Mouse (Mus musculus) left cerebral cortex, postnatal 25 days (tissue): ENCODE data around the gene Gcc2. TPM values are rescaled to one million over a fixed set of nuclear protein-coding genes. Genes with fewer than 3 reads are reported as not detected.
"Not testable (repeated sequence)": the region's sequence is repeated elsewhere in the genome, so short reads cannot be mapped to it uniquely, and the experiment has no call there.

Experiments used
- DNase-seq, 2 experiments: peaks; one replicate each; pipeline ENCODE4 v3.0.0; 2022; ENCODE audit warnings: low spot score in 2 of 2, mixed read lengths in 1 of 2
- intact Hi-C: fragments of 180-260 bp; cut with DNase I; formaldehyde crosslinking; loops from one replicate; pipeline ENCODE4 v1.15.1; 2025
- total RNA-seq, 2 experiments: library from RNA; stranded (reverse); gene quantifications; 2 replicates each; pipeline ENCODE4 v1.2.3; 2021

The Gcc2 gene
- total RNA-seq: 10 to 100 TPM; 84.9 to 98.4 TPM

DNA sequence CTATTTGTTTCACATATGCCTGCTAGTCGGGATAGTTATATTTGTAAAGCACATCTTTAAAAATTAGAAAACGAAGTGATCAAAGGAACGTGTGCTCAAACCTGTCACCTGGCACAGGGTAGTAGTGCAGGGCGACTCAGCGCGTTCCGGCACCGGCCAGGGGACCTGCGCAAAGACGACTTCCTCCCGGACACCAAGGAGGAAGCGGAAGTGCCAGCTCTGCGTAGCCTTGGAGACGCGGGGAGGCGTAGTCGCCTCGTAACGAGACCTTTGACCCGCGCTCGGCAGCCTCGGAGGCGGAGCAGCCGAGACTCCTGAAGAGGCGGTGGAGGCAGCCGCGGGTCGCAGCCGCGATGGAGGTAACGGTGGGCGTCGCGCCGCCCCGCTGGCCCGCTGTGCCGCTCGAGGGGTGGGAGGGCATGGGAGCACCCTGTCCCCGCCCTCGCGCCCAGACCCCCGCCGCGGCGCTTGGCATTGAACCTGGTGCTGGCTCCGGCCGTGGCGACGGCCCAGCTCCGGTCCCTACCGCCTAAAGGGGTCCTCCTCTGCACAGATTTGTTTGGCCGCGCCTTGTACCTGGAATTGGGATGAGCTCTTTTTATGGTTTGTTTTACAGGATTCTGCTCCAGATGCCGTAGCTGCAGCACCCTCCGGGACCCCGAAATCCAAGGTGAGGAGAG lies at the start of gene Gcc2:
Gene Gcc2 (plus strand): TSS at position 285 of the 680 bp plus-strand sequence.
- intact Hi-C loops: loop anchor here (10.0 kb wide), 1 partner anchor 511 kb away; no protein-coding TSS in a partner anchor
- peak; percentile 92 to 95 for DNase-seq

- intact Hi-C loops: no loop called here
These were observed 49.3 kb upstream of the Gcc2 start for GRCm38 (mm10) chr10:58205986-58206385.

DNA sequence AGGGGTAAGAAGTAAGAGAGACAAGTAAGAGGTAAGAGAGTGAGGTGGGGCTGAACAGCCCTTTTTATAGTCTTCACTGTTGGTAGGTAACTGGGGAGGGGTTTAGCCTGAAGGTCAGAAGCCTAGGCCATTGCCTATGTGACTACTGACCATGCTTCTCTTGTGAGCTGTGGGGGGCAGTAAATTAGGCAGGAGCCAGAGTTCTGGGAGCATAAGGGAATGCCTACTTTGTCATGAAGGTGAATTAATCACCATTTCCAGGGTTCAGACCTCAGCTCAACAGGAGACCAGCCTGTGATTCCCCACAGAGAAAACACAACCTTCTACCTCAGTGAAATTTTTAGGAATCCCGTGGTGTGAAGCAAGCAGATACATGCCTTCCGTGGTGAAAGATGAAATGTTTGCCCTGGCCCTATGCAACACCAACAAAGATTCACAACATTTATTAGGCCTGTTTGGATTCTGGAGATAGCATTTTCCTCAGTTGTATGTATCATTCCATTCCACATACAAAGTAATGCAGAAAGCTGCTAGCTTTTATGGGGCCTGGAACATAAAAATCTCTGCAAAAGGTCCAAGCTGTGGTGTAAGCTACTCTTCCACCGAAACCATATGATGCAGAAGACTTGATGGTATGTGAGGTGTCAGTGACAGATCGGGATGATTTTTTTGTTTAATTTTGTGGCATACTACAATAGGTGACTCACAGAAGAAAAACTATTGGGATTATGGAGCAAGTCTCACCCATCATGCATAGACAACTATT lies 48.5 kb upstream of the Gcc2 start:
- DNase-seq: no peak
- intact Hi-C loops: no loop called here

More at GRCm38 (mm10) chr10:58205986-58206385, 49.3 kb upstream of the Gcc2 start:
- no peak for DNase-seq

GRCm38 (mm10) chr10:58209710-58210467 lies 45.4 kb upstream of the Gcc2 start:
- no peak for DNase-seq
- intact Hi-C loops: no loop called here

GRCm38 (mm10) chr10:58210514-58210913 lies 44.8 kb upstream of the Gcc2 start:
- no peak for DNase-seq

GRCm38 (mm10) chr10:58211213-58211612 lies 44.1 kb upstream of the Gcc2 start:
- intact Hi-C loops: no loop called here
- DNase-seq: no peak

More at GRCm38 (mm10) chr10:58210514-58210913, 44.8 kb upstream of the Gcc2 start:
- intact Hi-C loops: no loop called here

- no peak for DNase-seq
- intact Hi-C loops: no loop called here
These were observed 43.1 kb upstream of the Gcc2 start for GRCm38 (mm10) chr10:58212230-58212629.

DNA sequence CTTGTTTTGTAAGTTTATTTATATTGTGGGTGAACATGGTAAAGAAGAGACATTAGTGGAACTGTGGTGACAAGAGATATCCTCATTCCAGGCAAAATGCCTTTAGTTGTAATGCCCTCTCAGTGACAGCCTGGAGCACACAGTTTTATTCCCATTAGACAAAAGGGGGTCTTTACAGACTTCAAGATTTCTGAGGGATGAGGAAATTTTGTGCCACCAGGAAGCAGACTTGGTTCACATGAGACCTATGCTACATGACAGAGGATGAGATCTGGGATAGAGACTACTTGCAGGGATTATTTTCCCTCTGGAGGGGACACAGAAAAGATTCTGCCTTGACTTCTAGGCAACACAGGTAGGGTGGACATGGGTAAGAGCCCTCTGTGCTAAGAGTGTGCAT lies 40.8 kb upstream of the Gcc2 start:
- no peak for DNase-seq
- intact Hi-C loops: no loop called here

GRCm38 (mm10) chr10:58214934-58215333 lies 40.4 kb upstream of the Gcc2 start:
- DNase-seq: no peak
- intact Hi-C loops: no loop called here

DNA sequence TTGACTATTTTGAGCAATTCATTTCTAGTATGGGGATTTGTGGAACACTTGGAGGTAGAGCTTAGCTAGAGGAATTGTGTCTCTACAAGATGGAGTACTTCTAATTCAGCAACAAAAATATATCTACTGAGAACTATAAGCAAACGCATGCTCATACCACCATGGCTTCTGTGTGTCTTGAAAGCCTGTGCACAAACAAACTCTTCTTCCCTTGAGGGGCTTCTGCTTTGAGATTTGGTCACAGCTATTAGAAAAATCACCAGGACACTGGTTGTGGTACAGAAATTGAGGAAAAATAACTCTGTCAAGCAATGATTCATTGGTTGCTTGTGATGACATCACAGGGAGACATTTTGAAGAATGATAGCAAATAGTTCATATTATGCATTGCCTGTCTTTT lies 39.9 kb upstream of the Gcc2 start:
- intact Hi-C loops: no loop called here
- DNase-seq: no peak

DNA sequence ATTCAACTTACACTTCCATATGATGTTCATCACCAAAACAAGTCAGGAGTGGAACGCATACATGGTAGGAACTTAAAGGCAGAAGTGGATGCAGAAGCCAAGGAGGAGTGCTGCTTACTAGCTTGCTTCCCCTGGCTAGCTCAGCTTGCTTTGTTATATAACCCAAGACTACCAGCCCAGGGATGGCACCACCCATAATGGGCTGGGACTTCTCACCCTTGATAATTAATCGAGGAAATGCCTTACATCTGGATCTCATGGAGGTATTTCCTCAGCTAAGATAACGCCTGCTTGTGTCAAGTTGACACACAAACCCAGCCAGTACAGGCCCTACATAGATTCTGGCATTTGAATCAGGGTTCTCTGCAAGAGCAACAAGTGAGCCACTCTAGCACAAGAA lies 37.9 kb upstream of the Gcc2 start:
- intact Hi-C loops: no loop called here
- DNase-seq: no peak

DNA sequence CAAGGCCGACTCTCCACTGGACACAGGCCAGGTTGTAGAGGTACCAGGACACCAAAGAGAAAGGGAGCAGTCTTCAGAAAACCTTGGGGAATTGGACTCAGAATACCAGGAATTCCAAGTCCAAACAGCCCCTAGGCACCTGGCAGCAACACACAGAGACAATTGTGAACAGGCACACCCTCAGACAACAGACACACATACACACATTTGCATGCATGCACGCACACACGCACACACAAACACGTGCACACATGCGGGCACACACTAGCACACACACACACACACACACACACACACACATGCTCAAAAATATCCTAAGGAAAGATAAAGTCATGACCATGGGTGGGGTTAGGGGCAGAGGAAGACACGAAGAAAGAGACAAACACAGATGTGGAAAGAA lies 34.6 kb upstream of the Gcc2 start:
- no peak for DNase-seq

GRCm38 (mm10) chr10:58221571-58221970 lies 33.7 kb upstream of the Gcc2 start:
- intact Hi-C loops: not testable (repeated sequence)
- DNase-seq: peak in 1 of 2 experiments; percentile 47

More for the DNA sequence above, 34.6 kb upstream of the Gcc2 start:
- intact Hi-C loops: no loop called here

GRCm38 (mm10) chr10:58223161-58223560 lies 32.1 kb upstream of the Gcc2 start:
- DNase-seq: not testable (repeated sequence)

GRCm38 (mm10) chr10:58223972-58224805 lies 31.1 kb upstream of the Gcc2 start:
- peak; percentile 58 to 65 for DNase-seq
- intact Hi-C loops: not testable (repeated sequence)

More at GRCm38 (mm10) chr10:58223161-58223560, 32.1 kb upstream of the Gcc2 start:
- intact Hi-C loops: not testable (repeated sequence)

DNA sequence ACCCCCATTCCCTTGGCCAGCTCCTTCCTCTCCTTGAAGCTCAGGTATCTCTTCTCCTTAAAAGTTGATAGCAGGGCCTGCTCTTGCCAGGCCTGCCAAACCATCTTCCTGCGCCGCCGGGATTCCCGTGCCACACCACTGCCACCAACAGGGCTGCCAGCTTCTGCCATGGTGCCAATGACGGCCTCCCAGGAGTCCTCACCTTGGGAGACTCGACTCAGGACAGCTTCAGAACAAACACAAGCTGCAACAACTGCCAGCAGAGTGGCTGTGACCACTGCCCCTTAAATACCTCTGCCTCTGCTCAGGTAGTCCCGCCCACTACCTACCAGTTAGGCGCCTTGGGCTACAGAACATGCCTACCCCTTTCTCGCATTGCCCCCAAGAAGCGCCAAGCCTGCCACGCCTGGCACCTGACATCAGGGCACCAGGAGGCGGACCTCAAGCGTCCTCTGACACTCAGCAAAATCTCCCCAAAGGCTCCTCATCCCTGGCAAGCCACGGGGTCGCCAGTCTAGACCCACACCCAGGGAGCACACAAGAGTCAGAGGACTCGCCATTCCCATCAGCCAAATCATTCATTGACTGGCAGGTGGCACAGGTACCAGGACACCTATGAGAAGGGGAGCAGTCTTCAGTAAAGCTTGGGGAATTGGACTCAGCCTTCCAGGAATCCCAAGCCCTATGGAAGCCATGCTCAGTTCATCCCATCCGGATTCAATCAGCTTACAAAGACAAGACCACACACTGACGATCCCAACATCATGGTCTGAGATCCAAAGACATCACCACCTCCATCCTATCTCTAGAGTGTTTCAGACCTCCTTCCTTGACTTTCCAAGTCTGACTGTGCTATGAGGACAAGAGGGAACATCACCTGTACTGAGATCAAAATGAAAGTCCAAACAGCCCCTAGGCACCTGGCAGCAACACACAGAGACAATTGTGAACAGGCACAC lies 30.2 kb upstream of the Gcc2 start, which contains the start of gene AW822073:
Gene AW822073 (minus strand): TSS at position 104 of the 959 bp plus-strand sequence.
- DNase-seq, intact Hi-C loops: not testable (repeated sequence)

DNA sequence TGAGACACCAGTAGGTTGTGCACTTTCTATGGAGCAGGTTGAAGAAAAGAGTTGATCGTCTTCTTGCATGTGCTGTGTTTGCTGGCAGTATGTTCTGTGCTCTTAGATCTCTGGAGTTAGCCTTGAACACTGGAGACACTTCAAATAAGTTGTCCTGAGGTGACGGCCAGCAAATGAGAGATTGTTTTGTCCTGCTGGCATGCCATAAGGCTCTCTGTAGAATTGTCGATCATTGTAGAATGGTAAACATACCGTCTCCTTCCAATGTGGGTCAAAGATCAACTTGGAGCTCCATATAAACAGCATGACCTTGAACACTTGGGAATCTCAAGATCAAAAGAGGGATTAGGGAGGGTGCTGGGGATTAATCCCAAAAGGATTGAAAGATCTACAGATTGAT lies 28.9 kb upstream of the Gcc2 start:
- intact Hi-C loops, DNase-seq: not testable (repeated sequence)

DNA sequence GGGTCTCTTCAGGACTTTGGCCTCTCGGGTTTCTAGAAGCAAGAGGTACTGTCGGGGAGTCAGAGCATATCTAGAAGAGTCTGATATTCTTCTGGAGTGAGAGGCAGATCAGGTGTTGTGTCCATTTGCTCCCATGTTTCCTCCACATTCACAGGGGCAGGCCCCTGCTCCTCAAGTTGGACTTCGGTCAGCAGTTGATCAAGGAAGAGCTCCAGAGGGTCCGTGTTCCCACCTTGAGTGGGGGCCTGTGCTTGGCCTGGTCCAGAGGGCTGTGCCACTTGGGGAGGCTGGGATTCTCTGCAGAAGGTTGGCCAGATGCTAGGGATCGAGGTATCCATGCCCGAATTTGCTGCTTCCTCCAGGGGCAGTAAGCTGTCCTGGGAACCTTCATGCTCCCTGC lies 27.5 kb upstream of the Gcc2 start:
- DNase-seq, intact Hi-C loops: not testable (repeated sequence)
